In genomic region chr3:34651486-34652170, GRCm38 (mm10) we compare ENCODE assay signal across 11 mouse cellular contexts. TPM values are rescaled to one million over a fixed set of nuclear protein-coding genes. Genes with fewer than 3 reads are reported as not detected.
DNase-seq lines count a peak whose midpoint lies in the region; ATAC-seq lines count a peak whose summit lies in the region.
"Had no signal": no experiment of that assay in that cellular context is flagged by ENCODE, and none has a peak within 500 bp of the region (broad histone marks: within the 10 kb centered on the region; RNA-seq: fewer than 3 reads in every experiment).

No protein-coding gene starts in this region.

- peak overlapping the region; percentile 71 for H3K9ac ChIP-seq in embryonic facial prominence, embryonic 11.5 days (replicated peaks; ENCODE audit: low read length)
- H3K9ac ChIP-seq in hindbrain, embryonic 15.5 days, result peak overlapping the region; percentile 60
- peak overlapping the region; percentile 94 for H3K9ac ChIP-seq in neural tube, embryonic 12.5 days

- no peaks in the 10 kb centered on the region for H3K9me3 ChIP-seq in heart, embryonic 10.5 days
- no peaks in the 10 kb centered on the region for H3K9me3 ChIP-seq in embryonic facial prominence, embryonic 11.5 days (replicated peaks; ENCODE audit: control insufficient read depth, low read length)
- H3K9me3 ChIP-seq in hindbrain, embryonic 15.5 days, result no peaks in the 10 kb centered on the region
- no peaks in the 10 kb centered on the region for H3K9me3 ChIP-seq in neural tube, embryonic 12.5 days

- ATAC-seq in embryonic facial prominence, embryonic 11.5 days (replicated peaks; ENCODE audit: insufficient number of reproducible peaks, low FRiP score, low TSS enrichment, low read depth), result no peak
- no peak for ATAC-seq in hindbrain, embryonic 15.5 days (ENCODE audit: low FRiP score, low read depth)
- no peak for ATAC-seq in neural tube, embryonic 12.5 days (ENCODE audit: low FRiP score, low read depth)

- H3K27ac ChIP-seq in heart, embryonic 10.5 days, result no peak overlapping the region
- H3K27ac ChIP-seq in embryonic facial prominence, embryonic 11.5 days (replicated peaks; ENCODE audit: low read depth, low read length), result peak overlapping the region; percentile 89
- H3K27ac ChIP-seq in hindbrain, embryonic 15.5 days (replicated peaks), result peak overlapping the region; percentile 87
- H3K27ac ChIP-seq in neural tube, embryonic 12.5 days, result peak overlapping the region; percentile 95
- H3K27ac ChIP-seq: kidney, postnatal 0 days had no signal

- peaks cover 27% of the 10 kb centered on the region for H3K4me1 ChIP-seq in heart, embryonic 10.5 days
- H3K4me1 ChIP-seq in embryonic facial prominence, embryonic 11.5 days (ENCODE audit: control insufficient read depth, insufficient read depth, low read length), result peaks cover 3% of the 10 kb centered on the region
- peaks cover 31% of the 10 kb centered on the region for H3K4me1 ChIP-seq in hindbrain, embryonic 15.5 days (replicated peaks)
- peaks cover 19% of the 10 kb centered on the region for H3K4me1 ChIP-seq in neural tube, embryonic 12.5 days

- no peaks in the 10 kb centered on the region for H3K36me3 ChIP-seq in heart, embryonic 10.5 days
- H3K36me3 ChIP-seq in embryonic facial prominence, embryonic 11.5 days (replicated peaks; ENCODE audit: control insufficient read depth, insufficient read depth, low read depth, low read length), result no peaks in the 10 kb centered on the region
- H3K36me3 ChIP-seq in hindbrain, embryonic 15.5 days, result no peaks in the 10 kb centered on the region
- no peaks in the 10 kb centered on the region for H3K36me3 ChIP-seq in neural tube, embryonic 12.5 days

- peak overlapping the region; percentile 64 for H3K4me3 ChIP-seq in heart, embryonic 10.5 days
- H3K4me3 ChIP-seq in embryonic facial prominence, embryonic 11.5 days (ENCODE audit: low read depth, low read length), result peak overlapping the region; percentile 50
- peak overlapping the region; percentile 46 for H3K4me3 ChIP-seq in hindbrain, embryonic 15.5 days
- H3K4me3 ChIP-seq in neural tube, embryonic 12.5 days, result peak overlapping the region; percentile 74

- DNase-seq in heart, embryonic 10.5 days (ENCODE audit: low spot score), result no peak
- DNase-seq in heart, adult 8-10 months (ENCODE audit: low spot score), result no peak
- no peak for DNase-seq in embryonic facial prominence, embryonic 11.5 days (ENCODE audit: low spot score)
- no peak for DNase-seq in cerebellum, postnatal 10 days
- DNase-seq in cerebellum, postnatal 25 days, result no peak
- DNase-seq in right cerebral cortex, postnatal 25 days, result no peak
- DNase-seq: gastrocnemius, postnatal 14 days; lung, adult 18-20 months had no signal

- WGBS in heart, embryonic 10.5 days, result 2% methylated on average over 26 of the region's 26 CpGs
- WGBS in embryonic facial prominence, embryonic 11.5 days, result 1% methylated on average over 26 of the region's 26 CpGs
- WGBS in hindbrain, embryonic 15.5 days, result 2% methylated on average over 26 of the region's 26 CpGs
- WGBS in neural tube, embryonic 12.5 days, result under 1% methylated on average over 26 of the region's 26 CpGs

- peaks cover 73% of the 10 kb centered on the region for H3K27me3 ChIP-seq in heart, embryonic 10.5 days (ENCODE audit: insufficient read depth, poor library complexity, severe bottlenecking)
- H3K27me3 ChIP-seq in embryonic facial prominence, embryonic 11.5 days (ENCODE audit: control insufficient read depth, insufficient read depth, low read length), result peaks cover 41% of the 10 kb centered on the region
- H3K27me3 ChIP-seq in hindbrain, embryonic 15.5 days, result peaks cover 29% of the 10 kb centered on the region; the same call in 1 of the 2 replicates
- peaks cover 9% of the 10 kb centered on the region for H3K27me3 ChIP-seq in neural tube, embryonic 12.5 days (replicated peaks)

- no peak overlapping the region; the same call in 1 of the 2 replicates for H3K4me2 ChIP-seq in embryonic facial prominence, embryonic 11.5 days (ENCODE audit: low read depth, low read length)
- peak overlapping the region; percentile 62 for H3K4me2 ChIP-seq in hindbrain, embryonic 15.5 days
- peak overlapping the region; percentile 84 for H3K4me2 ChIP-seq in neural tube, embryonic 12.5 days (replicated peaks)

RNA-seq across cellular contexts. Expression of gene Sox2, which starts 1.4 kb away (rescaled TPM):
- polyA plus RNA-seq in heart, embryonic 10.5 days (2016; fragmentation: Nextera tagmentation; extraction: Ambion mirVana), result 0.20 and 0.77 TPM in 2 replicates
- under 1 TPM in 1 of 4 experiments, not detected in 3; 0.20 TPM for total RNA-seq in heart, adult 8-10 months (2022)
- 13.2 and 13.7 TPM in 2 replicates for polyA plus RNA-seq in embryonic facial prominence, embryonic 11.5 days (2014; fragmentation: Nextera tagmentation; extraction: Ambion mirVana)
- 18.3 and 19.2 TPM in 2 replicates for polyA plus RNA-seq in hindbrain, embryonic 15.5 days (2015; fragmentation: Nextera tagmentation; extraction: Ambion mirVana)
- 48.0 and 49.7 TPM in 2 replicates for polyA plus RNA-seq in neural tube, embryonic 12.5 days (2016; fragmentation: Nextera tagmentation; extraction: Ambion mirVana)
- polyA plus RNA-seq: kidney, postnatal 0 days had no signal
